ENCODE assay signal across 19 mouse cellular contexts in genomic region chr6:28586806-28587205, GRCm38 (mm10).
"Had no signal": no experiment of that assay in that cellular context is flagged by ENCODE, and none has a peak within 500 bp of the region (broad histone marks: within the 10 kb centered on the region; RNA-seq: fewer than 3 reads in every experiment).

No protein-coding gene starts in this region.

- ATAC-seq: midbrain, embryonic 15.5 days had no signal

- H3K4me1 ChIP-seq: kidney, embryonic 15.5 days; liver, embryonic 15.5 days; midbrain, embryonic 15.5 days had no signal

- H3K36me3 ChIP-seq: midbrain, embryonic 15.5 days; neural tube, embryonic 12.5 days had no signal

- H3K27ac ChIP-seq: kidney, embryonic 15.5 days; limb, embryonic 12.5 days; liver, embryonic 15.5 days; macrophage; midbrain, embryonic 15.5 days; neural tube, embryonic 12.5 days; stomach, postnatal 0 days had no signal

- H3K4me3 ChIP-seq: kidney, embryonic 15.5 days; limb, embryonic 12.5 days; liver, embryonic 15.5 days; megakaryocyte, embryonic 14.5 days; midbrain, embryonic 15.5 days; neural tube, embryonic 12.5 days had no signal

- H3K27me3 ChIP-seq: kidney, embryonic 15.5 days; limb, embryonic 12.5 days; liver, embryonic 15.5 days; megakaryocyte, embryonic 14.5 days; midbrain, embryonic 15.5 days; neural tube, embryonic 12.5 days had no signal

- H3K9ac ChIP-seq: kidney, embryonic 15.5 days; limb, embryonic 12.5 days; liver, embryonic 15.5 days; midbrain, embryonic 15.5 days; neural tube, embryonic 12.5 days had no signal

- H3K4me2 ChIP-seq: kidney, embryonic 15.5 days; limb, embryonic 12.5 days; liver, embryonic 11.5 days; liver, embryonic 15.5 days; midbrain, embryonic 11.5 days; midbrain, embryonic 15.5 days; neural tube, embryonic 12.5 days had no signal

- H3K9me3 ChIP-seq: kidney, embryonic 15.5 days; limb, embryonic 12.5 days; liver, embryonic 15.5 days; megakaryocyte, embryonic 14.5 days; midbrain, embryonic 15.5 days; neural tube, embryonic 12.5 days had no signal

- DNase-seq: kidney, adult 2 months; kidney, postnatal 14 days; layer of hippocampus, adult 9-11 months; layer of hippocampus, postnatal 36 days; lung, adult 2 months; lung, postnatal 10 days; retina, postnatal 1 day; right cerebral cortex, postnatal 14 days; thymus, postnatal 14 days had no signal
